Mouse (Mus musculus): ENCODE measurements around the gene Kdm8. TPM values are rescaled to one million over a fixed set of nuclear protein-coding genes. Genes with fewer than 3 reads are reported as not detected.

Kdm8 gene
- polyA plus RNA-seq, 1 experiment from 2014 or later: 4.7 TPM

DNA sequence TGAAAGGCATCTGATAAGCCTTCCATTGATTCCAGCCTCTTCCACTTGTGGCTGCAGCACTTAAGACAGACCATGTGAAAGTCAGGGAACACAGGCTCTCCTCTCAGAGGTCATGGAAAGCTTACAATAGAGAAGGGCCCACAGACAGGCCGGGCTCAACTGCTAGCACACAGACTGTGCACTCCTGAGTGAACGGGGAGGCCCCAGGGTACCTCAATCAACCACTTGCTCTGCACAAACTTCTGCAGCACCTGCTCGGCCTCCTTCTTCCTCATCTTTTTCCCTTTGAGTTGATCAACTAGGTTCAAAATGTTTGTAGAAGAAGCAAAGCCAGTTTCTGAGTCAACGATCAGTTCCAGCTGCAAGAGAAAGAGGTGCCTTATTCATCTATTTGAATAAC, 26.4 kb downstream of the Kdm8 start:
- H3K4me2 ChIP-seq: no peak overlapping the region
- H3K4me1 ChIP-seq (replicated peaks): peaks cover 25% of the 10 kb centered on the region
- H3K27ac ChIP-seq (replicated peaks): no peak overlapping the region
- no peaks in the 10 kb centered on the region for H3K27me3 ChIP-seq
- no peak overlapping the region for H3K9ac ChIP-seq
- ATAC-seq (ENCODE audit: low read depth): no peak
- no peak overlapping the region for H3K4me3 ChIP-seq
- H3K9me3 ChIP-seq: no peaks in the 10 kb centered on the region
- whole genome bisulfite sequencing: 90% methylated on average over 4 of the region's 4 CpGs
- H3K36me3 ChIP-seq: peaks cover 43% of the 10 kb centered on the region

GRCm38 (mm10) chr7:125471991-125472741, 27.7 kb downstream of the Kdm8 start:
- Histone ChIP-seq H3K4me1 (replicated peaks) (peaks cover 38% of the 10 kb centered on the region), H3K4me3 (no peak overlapping the region), H3K27me3 (no peaks in the 10 kb centered on the region), H3K9me3 (no peaks in the 10 kb centered on the region), H3K36me3 (peaks cover 31% of the 10 kb centered on the region), H3K9ac (peak overlapping the region; percentile 1; the same call in 1 of the 2 replicates), H3K4me2 (no peak overlapping the region), H3K27ac (replicated peaks) (peak overlapping the region; percentile 67)
- ATAC-seq (ENCODE audit: low read depth): peak; percentile 41; the same call in 1 of the 2 replicates
- 34% methylated on average over 13 of the region's 13 CpGs for WGBS

- Histone ChIP-seq H3K4me1 (replicated peaks) (peaks cover 39% of the 10 kb centered on the region), H3K27ac (replicated peaks) (no peak overlapping the region), H3K4me3 (no peak overlapping the region), H3K4me2 (no peak overlapping the region), H3K27me3 (no peaks in the 10 kb centered on the region), H3K36me3 (peaks cover 17% of the 10 kb centered on the region), H3K9me3 (no peaks in the 10 kb centered on the region), H3K9ac (no peak overlapping the region)
- ATAC-seq (ENCODE audit: low read depth): no peak
- 82% methylated on average over 4 of the region's 4 CpGs for WGBS
Observed at GRCm38 (mm10) chr7:125474535-125474934, 30.1 kb downstream of the Kdm8 start.

- no peaks in the 10 kb centered on the region for H3K27me3 ChIP-seq
- no peak for ATAC-seq (ENCODE audit: low read depth)
- H3K4me1 ChIP-seq (replicated peaks): peaks cover 39% of the 10 kb centered on the region
- WGBS: 46% methylated on average over 11 of the region's 11 CpGs
- peak overlapping the region; percentile 74 for H3K27ac ChIP-seq (replicated peaks)
- H3K4me3 ChIP-seq: no peak overlapping the region
- peaks cover 19% of the 10 kb centered on the region for H3K36me3 ChIP-seq
- H3K4me2 ChIP-seq: 0 out of 2 replicates have a peak overlapping the region, but pooled peaks have one; percentile 0
- H3K9ac ChIP-seq: 0 out of 2 replicates have a peak overlapping the region, but pooled peaks have one; percentile 34
- H3K9me3 ChIP-seq: no peaks in the 10 kb centered on the region
Observed at GRCm38 (mm10) chr7:125475601-125476251, 31.2 kb downstream of the Kdm8 start.

GRCm38 (mm10) chr7:125478391-125478984, 34.0 kb downstream of the Kdm8 start:
- peaks cover 24% of the 10 kb centered on the region for H3K36me3 ChIP-seq
- ATAC-seq (ENCODE audit: low read depth): no peak
- peaks cover 27% of the 10 kb centered on the region for H3K4me1 ChIP-seq (replicated peaks)
- H3K9me3 ChIP-seq: no peaks in the 10 kb centered on the region
- H3K27me3 ChIP-seq: no peaks in the 10 kb centered on the region
- no peak overlapping the region for H3K9ac ChIP-seq
- no peak overlapping the region for H3K4me3 ChIP-seq
- H3K4me2 ChIP-seq: no peak overlapping the region
- 91% methylated on average over 7 of the region's 7 CpGs for WGBS
- no peak overlapping the region for H3K27ac ChIP-seq (replicated peaks)

GRCm38 (mm10) chr7:125480518-125480917, 36.0 kb downstream of the Kdm8 start:
- H3K4me3 ChIP-seq: no peak overlapping the region
- H3K9me3 ChIP-seq: no peaks in the 10 kb centered on the region
- H3K27me3 ChIP-seq: no peaks in the 10 kb centered on the region
- 93% methylated on average over 4 of the region's 4 CpGs for WGBS
- ATAC-seq (ENCODE audit: low read depth): no peak
- peaks cover 44% of the 10 kb centered on the region for H3K36me3 ChIP-seq
- no peak overlapping the region for H3K27ac ChIP-seq (replicated peaks)
- H3K4me1 ChIP-seq (replicated peaks): peaks cover 17% of the 10 kb centered on the region
- no peak overlapping the region for H3K4me2 ChIP-seq
- H3K9ac ChIP-seq: no peak overlapping the region

- WGBS: 90% methylated on average over 3 of the region's 3 CpGs
- H3K9me3 ChIP-seq: no peaks in the 10 kb centered on the region
- H3K36me3 ChIP-seq: peaks cover 52% of the 10 kb centered on the region
- no peak overlapping the region for H3K4me2 ChIP-seq
- no peak overlapping the region for H3K27ac ChIP-seq (replicated peaks)
- no peaks in the 10 kb centered on the region for H3K4me1 ChIP-seq (replicated peaks)
- ATAC-seq (ENCODE audit: low read depth): no peak
- no peak overlapping the region for H3K4me3 ChIP-seq
- no peaks in the 10 kb centered on the region for H3K27me3 ChIP-seq
- H3K9ac ChIP-seq: no peak overlapping the region
Observed at GRCm38 (mm10) chr7:125482339-125482738, 37.9 kb downstream of the Kdm8 start.

DNA sequence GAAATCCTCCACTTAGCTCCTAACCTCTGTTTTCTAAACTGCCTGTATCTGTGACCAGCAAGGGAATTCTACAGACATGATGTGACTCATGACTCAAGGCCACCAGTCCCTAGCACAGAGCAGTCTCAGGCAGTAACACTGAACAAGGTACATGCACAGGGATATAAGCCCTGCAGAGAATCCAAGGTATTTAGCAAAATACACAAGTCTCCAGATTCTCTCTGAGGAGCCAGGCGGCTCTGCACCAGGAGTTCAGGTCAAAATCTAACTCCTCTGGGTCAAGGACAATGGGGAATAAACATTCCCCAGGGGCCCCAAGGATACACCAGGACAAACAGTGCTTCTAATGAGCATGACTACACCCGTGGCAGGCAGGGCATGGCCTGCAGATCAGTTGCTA, 38.4 kb downstream of the Kdm8 start:
- no peak overlapping the region for H3K27ac ChIP-seq (replicated peaks)
- H3K36me3 ChIP-seq: peaks cover 46% of the 10 kb centered on the region
- H3K4me3 ChIP-seq: no peak overlapping the region
- no peak overlapping the region for H3K4me2 ChIP-seq
- no peak overlapping the region for H3K9ac ChIP-seq
- no peaks in the 10 kb centered on the region for H3K9me3 ChIP-seq
- no peak for ATAC-seq (ENCODE audit: low read depth)
- 47% methylated on average over 2 of the region's 2 CpGs for WGBS
- no peaks in the 10 kb centered on the region for H3K4me1 ChIP-seq (replicated peaks)
- no peaks in the 10 kb centered on the region for H3K27me3 ChIP-seq

DNA sequence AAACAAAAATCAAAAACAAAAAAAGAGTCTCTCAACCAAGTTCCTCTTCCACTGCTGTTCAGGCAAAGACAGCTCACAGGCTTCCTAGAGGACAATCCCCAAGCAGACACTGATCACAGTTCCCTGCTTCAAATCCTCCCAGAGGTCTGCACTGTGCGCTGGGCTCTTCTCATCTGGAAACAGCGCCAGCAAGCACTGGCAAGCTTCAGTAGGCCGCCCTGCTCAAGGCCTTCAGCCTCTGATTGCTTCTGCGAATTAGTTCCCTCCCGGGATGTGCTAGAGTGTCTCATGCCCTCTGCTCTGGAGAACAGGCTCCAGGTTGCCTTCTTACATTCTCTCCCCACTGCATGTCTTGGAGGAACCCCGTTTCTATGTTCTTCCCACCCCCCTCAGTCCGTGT, 40.3 kb downstream of the Kdm8 start:
- H3K4me3 ChIP-seq: no peak overlapping the region
- H3K4me1 ChIP-seq (replicated peaks): peaks cover 7% of the 10 kb centered on the region
- peaks cover 44% of the 10 kb centered on the region for H3K36me3 ChIP-seq
- ATAC-seq (ENCODE audit: low read depth): no peak
- 95% methylated on average over 7 of the region's 7 CpGs for WGBS
- H3K9me3 ChIP-seq: no peaks in the 10 kb centered on the region
- H3K4me2 ChIP-seq: no peak overlapping the region
- no peak overlapping the region for H3K9ac ChIP-seq
- no peaks in the 10 kb centered on the region for H3K27me3 ChIP-seq
- no peak overlapping the region for H3K27ac ChIP-seq (replicated peaks)

DNA sequence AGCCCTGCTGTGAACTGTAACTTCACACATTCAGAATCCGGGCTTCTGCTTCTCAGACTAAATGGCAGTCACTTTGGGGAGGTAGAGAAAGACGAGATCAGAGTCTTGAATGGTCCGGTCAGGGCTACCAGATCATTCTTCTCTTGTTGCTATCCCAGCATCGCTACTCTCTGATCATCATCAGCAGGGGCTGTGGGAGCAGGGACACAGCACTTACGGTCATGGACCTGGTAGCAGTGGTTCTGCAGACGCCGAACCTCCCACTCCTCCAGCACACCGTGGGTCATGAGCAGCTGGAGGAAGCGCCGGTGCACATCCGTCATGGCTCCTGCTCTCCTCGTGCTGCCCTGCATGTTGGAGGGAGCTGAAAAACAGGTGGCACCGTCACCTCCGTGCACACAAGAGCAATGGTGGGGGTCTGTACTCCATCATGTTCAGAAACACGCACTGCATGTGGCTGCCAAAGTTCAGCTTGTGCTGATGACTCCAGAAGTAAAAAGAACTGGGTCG, 41.7 kb downstream of the Kdm8 start:
- H3K4me1 ChIP-seq (replicated peaks): peaks cover 18% of the 10 kb centered on the region

GRCm38 (mm10) chr7:125487126-125487525, 42.6 kb downstream of the Kdm8 start:
- Histone ChIP-seq H3K27me3 (no peaks in the 10 kb centered on the region), H3K36me3 (peaks cover 40% of the 10 kb centered on the region), H3K9ac (no peak overlapping the region), H3K4me2 (no peak overlapping the region), H3K27ac (replicated peaks) (no peak overlapping the region), H3K9me3 (no peaks in the 10 kb centered on the region), H3K4me3 (no peak overlapping the region), H3K4me1 (replicated peaks) (peaks cover 24% of the 10 kb centered on the region)
- ATAC-seq (ENCODE audit: low read depth): no peak
- 86% methylated on average over 10 of the region's 10 CpGs for WGBS

More for the DNA sequence above, 41.7 kb downstream of the Kdm8 start:
- WGBS: 91% methylated on average over 16 of the region's 16 CpGs
- H3K9me3 ChIP-seq: no peaks in the 10 kb centered on the region
- no peaks in the 10 kb centered on the region for H3K27me3 ChIP-seq
- peaks cover 40% of the 10 kb centered on the region for H3K36me3 ChIP-seq
- ATAC-seq (ENCODE audit: low read depth): no peak
- no peak overlapping the region for H3K4me2 ChIP-seq
- H3K27ac ChIP-seq (replicated peaks): no peak overlapping the region
- H3K4me3 ChIP-seq: no peak overlapping the region
- H3K9ac ChIP-seq: no peak overlapping the region

- H3K4me2 ChIP-seq: no peak overlapping the region
- peaks cover 28% of the 10 kb centered on the region for H3K36me3 ChIP-seq
- H3K9me3 ChIP-seq: no peaks in the 10 kb centered on the region
- no peak overlapping the region for H3K4me3 ChIP-seq
- H3K4me1 ChIP-seq (replicated peaks): peaks cover 29% of the 10 kb centered on the region
- no peak for ATAC-seq (ENCODE audit: low read depth)
- 82% methylated on average over 6 of the region's 6 CpGs for WGBS
- no peaks in the 10 kb centered on the region for H3K27me3 ChIP-seq
- H3K27ac ChIP-seq (replicated peaks): peak overlapping the region; percentile 38; the same call in 1 of the 2 replicates
- H3K9ac ChIP-seq: peak overlapping the region; percentile 43
Observed at GRCm38 (mm10) chr7:125488706-125489105, 44.2 kb downstream of the Kdm8 start.
